Mouse (Mus musculus) layer of hippocampus, postnatal 14 days (tissue): ENCODE results near the gene Kcnq5. TPM values are rescaled to one million over a fixed set of nuclear protein-coding genes. Genes with fewer than 3 reads are reported as not detected.

Source experiments
- DNase-seq, 2 experiments: peaks; one replicate each; pipeline ENCODE4 v3.0.0; 2021 to 2022; ENCODE audit warnings: low spot score in 2 of 2, mixed read lengths in 1 of 2
- total RNA-seq, 2 experiments: library from RNA; stranded (reverse); gene quantifications; 2 replicates each; pipeline ENCODE4 v1.2.3; 2021

Kcnq5 gene
- total RNA-seq, 2 experiments from 2014 or later, result 77.6 to 78.6 TPM

DNA sequence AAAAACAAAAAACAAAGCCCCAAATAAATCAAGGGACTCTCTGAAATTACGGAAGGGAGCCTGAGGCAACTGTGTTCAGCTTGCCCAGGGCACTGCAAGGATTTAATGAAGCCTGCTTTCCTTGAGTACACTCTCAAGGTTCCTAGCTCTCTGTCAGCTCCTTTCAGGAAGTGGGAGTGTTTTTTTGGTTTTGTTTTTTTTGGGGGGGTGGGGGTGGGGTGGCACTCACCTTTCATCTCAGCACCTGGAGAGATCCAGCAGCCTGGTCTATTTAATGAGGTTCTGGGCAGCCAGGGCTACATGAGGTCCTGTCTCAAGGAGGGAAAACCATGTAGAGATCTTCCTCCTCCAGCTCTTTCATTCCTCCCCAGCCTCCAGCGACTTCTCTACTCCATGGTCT lies 612.4 kb downstream of the Kcnq5 start, which contains the start of gene Khdc1a:
TSS of gene Khdc1a (plus strand) at position 301 of the 400 bp plus-strand sequence.
- no peak for DNase-seq
